Mouse (Mus musculus) lung, adult 18-20 months (tissue): ENCODE measurements around the gene H2-Ob.

Experiments
- DNase-seq, 2 experiments: peaks; one replicate each; pipeline ENCODE4 v3.0.0; 2022; ENCODE audit warnings: mixed read lengths in 2 of 2

The H2-Ob gene

DNA sequence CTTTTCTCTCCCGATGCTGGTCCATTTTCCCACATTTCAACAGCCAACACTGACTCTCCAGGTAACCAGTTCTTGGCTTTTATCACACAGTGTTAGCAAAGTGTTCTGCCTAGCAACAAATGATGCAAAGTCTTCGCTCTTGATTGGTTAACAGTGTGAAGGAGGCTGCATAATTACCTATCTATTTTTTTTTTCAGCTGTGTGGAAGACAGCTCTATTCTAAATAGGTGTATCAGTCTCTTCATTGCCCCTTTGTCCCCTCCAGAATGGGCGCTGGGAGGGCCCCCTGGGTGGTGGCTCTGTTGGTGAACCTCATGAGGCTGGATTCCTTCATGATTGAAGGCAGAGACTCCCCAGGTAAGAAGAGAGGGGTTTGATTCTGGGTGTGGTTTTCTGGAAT is at the start of gene H2-Ob:
H2-Ob (plus strand) TSS at position 198 of the 400 bp plus-strand sequence.
- peak in 1 of 2 experiments; percentile 71 for DNase-seq

DNA sequence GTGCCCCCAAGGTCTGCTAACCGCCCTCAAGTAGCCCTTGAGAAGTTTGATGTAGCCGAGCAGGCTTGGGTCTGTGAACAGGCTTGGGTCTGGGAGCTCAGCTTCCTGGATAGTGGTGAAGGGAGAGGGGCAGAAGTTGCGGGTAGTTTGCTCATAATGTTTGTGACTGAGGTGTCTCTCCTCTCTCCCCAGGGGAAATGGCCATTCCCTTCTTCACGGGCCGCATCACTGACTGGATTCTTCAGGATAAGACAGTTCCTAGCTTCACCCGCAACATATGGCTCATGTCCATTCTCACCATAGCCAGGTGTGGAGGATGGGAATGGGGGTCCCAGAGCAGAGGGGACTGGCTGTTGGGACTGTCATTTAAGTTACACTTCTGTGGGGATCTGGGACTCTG is 49.7 kb upstream of the H2-Ob start:
- DNase-seq: no peak

DNA sequence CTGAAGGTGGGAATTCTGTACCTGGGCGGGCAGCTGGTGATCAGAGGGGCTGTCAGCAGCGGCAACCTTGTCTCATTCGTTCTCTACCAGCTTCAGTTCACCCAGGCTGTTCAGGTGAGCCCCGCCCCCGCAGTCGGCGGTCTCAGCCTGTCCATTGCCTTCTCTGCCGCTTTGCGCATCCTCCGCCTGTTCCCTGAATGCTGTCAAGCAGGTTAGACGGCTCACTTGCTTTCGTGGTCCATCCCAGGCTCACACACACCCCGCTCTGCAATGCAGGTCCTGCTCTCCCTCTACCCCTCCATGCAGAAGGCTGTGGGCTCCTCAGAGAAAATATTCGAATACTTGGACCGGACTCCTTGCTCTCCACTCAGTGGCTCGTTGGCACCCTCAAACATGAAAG is 45.9 kb upstream of the H2-Ob start:
- DNase-seq: no peak

DNA sequence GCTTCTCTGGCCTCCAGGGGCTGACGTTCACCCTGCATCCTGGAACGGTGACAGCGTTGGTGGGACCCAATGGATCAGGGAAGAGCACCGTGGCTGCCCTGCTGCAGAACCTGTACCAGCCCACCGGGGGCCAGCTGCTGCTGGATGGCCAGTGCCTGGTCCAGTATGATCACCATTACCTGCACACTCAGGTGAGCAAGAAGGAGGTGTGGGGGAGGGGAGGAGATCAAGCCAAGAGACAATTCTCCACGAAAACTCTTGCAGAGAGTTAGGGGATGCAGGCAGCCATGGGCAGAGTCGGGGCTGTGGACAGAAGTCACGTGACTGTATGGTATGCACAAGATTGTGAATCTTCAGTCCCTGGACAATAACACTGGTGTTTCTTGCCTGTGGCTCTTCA is 45.2 kb upstream of the H2-Ob start:
- no peak for DNase-seq

DNA sequence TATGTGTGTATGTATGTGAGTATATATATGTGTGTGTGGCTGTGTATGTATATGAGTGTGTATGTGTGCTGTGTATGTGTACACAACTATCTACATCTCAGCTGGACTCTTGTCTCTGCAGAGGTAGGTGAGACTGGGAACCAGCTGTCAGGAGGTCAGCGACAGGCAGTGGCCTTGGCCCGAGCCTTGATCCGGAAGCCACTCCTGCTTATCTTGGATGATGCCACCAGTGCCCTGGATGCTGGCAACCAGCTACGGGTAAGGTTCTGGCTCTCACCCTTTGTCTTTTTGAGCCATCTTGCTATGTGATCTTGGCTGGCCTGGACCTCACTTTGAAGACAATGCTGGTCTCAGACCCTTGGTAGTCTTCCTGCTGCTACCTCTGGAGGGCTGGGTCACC is 44.0 kb upstream of the H2-Ob start:
- DNase-seq: no peak

DNA sequence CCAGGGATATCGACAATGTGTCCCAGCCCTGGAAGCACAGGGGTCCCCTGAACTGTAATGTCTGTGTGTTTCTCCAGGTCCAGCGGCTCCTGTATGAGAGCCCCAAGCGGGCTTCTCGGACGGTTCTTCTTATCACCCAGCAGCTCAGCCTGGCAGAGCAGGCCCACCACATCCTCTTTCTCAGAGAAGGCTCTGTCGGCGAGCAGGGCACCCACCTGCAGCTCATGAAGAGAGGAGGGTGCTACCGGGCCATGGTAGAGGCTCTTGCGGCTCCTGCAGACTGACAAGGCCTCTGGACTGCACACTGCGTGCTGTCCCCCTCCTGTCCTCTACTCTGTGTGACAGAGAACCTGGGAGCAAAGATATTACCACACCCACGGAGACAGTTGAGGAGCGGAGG is 42.2 kb upstream of the H2-Ob start:
- DNase-seq: no peak

DNA sequence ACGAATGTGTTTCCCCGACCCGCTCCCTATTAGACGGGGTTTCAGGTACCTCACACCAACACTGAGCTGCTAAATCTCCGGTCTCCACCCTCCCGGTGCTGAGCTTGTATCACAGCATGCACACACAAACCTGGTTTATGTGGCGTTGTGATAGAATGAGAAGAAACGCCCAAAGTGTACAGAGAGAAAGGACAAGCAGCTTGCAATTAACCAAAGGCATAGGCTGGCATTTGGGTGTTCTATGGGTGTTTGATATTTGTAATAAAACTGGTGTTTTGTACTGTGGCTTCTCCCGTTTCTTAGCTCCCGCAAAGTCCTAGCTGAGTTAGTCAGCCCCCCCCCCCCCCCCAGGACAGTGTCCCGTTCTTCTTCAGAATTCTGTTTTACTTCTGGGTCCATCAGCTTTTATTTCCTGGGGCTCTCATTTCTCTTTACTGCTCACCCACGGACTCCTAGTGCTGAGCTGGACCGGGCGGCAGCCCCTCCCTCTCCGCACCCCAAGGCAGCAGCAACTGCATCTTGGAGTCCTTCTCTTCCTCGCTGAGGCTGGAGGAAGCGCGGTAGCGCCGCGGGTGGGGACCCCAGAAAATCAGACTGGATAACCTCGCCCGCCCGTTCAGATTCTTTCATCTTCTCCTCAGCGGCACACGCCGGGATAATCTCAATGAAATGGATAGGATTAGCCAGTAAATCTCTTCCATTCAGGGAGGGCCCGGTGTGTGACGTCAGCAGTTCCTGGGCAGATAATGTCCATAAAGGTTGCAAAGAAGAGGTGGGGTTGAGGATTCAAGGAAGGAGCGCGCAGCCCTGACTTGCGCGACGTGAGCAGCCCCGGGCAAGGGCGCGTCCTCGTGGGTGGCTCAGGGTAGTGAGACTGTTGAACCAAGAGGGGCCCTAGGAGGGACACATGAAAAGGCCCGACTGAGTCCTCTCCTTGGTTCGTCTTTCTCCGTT is 41.5 kb upstream of the H2-Ob start, which contains the start of gene Psmb8:
Psmb8 (plus strand) TSS at position 781 of the 954 bp plus-strand sequence.
- DNase-seq: peak; percentile 97

DNA sequence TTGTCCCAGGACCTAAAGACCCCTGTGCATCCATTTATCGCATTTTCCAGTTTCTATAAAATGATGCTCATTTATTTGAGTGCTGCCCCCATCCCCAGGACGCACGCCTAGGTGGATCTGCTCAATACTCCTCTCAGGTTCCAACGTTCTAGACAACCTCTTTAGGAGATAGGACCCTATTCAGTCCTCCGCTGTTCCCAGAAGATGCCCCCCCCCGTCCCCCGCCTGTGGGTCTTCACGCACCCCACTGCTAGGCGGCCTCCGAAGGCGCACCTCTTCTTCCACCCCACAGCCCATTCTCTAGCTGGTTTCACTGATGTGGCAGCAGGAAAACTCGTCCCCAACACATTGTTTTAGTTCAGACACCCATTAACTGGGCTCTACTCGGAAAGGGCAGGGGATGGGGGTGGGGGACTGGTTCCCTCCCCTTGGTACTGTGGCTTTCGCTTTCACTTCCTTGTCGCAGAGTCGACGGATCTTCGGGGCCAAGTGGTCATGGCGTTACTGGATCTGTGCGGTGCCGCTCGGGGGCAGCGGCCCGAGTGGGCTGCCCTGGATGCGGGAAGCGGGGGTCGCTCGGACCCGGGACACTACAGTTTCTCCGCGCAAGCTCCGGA is 40.7 kb upstream of the H2-Ob start:
- peak; percentile 80 to 83 for DNase-seq

DNA sequence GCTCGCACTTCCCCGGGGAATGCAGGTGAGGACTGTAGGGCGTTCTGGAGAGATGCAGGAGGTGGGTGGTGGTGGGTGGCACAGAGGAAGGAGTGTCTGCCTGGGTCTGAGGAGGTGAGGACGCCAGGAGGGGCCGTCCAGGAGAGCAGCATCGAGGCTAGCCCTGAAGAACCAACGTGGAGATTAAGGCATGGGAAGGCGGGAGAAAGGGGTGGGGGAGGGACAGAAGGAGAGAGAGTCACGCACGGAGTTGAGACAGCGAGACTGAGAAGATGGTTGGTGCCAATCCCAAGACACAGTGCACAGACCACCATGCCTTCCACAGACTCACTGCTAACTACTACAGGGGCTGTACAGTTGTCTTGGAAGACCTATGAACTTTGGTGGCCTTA is 40.2 kb upstream of the H2-Ob start:
- no peak for DNase-seq

DNA sequence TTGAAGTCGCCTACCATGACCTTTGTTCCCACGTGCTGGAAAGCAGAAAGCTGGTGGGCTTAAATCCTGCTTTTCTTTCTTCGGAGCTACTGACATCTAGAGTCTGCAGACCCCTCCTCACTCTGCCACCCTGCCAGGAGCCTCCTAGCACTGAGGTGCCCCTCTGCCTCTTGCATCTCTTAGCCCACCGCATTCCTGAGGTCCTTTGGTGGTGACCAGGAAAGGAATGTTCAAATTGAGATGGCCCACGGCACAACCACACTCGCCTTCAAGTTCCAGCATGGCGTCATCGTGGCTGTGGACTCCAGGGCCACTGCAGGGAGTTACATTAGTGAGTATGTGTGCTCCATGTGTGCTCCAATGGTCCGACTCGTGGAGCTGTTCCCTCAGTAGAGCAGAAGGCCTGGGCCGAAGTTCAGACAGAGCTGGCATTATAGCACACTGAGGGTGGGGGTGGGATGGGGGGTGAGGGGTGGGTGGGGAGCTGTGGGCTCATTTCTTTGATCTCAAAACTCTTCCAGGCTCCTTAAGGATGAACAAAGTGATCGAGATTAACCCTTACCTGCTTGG is 39.6 kb upstream of the H2-Ob start:
- no peak for DNase-seq

DNA sequence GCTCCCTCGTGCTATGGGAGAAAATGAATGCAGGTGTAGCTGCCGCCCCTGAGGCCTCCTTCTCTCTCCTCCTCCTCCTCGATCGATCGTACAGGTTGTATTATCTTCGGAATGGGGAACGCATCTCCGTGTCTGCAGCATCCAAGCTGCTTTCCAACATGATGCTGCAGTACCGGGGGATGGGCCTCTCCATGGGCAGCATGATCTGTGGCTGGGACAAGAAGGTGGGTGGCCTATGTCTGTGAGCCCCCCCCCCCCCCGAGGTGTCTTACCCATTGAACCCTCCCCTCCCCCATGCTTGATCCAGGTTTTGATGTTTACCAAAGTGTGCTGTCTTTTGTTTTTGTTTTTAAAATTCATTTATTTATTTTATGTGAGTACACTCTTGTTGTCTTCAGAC is 38.7 kb upstream of the H2-Ob start:
- no peak for DNase-seq

DNA sequence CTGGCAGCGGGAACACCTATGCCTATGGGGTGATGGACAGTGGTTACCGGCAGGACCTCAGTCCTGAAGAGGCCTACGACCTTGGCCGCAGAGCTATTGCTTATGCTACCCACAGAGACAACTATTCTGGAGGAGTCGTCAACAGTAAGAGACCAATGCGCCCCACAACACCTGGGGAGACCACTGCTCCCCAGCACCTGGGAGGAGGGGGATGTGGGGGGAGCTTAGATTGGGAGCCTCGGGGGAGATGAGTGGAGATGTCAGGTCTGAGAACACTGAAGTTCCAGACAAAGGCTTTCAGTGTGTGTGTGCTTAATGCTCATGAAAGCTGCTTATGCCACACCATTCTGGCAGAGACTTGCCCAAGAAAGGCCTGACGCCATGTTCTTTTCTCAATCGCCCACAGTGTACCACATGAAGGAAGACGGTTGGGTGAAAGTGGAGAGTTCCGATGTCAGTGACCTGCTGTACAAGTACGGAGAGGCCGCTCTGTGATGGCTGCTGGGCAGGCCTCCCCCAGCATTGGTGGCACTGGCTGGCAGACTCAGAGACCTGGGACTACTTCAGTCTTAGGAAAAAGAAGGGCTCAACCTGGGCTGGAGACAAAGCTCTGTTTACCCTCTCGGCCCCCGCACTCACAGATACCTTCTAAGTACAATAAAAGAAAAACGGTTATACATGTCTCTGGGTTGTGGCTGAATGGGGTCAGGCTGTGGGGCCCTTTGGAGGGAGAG is 37.8 kb upstream of the H2-Ob start:
- no peak for DNase-seq

DNA sequence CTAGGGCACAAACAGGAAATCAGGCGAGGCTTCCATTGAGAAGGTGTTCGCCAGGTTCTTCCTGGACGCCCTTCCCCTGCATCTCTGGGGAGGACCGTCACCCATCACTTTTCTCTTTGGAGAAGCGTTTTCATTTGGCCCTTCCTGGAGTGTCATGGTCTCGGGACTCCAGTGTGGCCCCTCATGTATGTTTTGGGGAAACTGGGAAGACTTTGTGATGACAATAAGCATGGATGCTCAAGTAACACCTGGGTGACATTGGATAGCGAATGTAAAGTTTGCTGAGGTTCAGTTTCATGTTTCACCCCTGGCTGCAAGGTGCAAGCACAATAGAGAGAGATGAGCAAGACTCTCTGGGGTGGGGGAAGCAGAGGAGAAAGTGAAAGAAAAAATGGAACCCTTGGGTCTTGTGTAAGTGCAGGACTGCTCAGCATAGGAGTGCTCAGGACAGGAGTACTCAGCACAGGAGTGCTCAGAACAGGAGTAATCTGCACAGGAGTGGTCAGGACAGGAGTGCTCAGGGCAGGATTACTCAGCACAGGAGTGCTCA is 37.1 kb upstream of the H2-Ob start:
- no peak for DNase-seq

DNA sequence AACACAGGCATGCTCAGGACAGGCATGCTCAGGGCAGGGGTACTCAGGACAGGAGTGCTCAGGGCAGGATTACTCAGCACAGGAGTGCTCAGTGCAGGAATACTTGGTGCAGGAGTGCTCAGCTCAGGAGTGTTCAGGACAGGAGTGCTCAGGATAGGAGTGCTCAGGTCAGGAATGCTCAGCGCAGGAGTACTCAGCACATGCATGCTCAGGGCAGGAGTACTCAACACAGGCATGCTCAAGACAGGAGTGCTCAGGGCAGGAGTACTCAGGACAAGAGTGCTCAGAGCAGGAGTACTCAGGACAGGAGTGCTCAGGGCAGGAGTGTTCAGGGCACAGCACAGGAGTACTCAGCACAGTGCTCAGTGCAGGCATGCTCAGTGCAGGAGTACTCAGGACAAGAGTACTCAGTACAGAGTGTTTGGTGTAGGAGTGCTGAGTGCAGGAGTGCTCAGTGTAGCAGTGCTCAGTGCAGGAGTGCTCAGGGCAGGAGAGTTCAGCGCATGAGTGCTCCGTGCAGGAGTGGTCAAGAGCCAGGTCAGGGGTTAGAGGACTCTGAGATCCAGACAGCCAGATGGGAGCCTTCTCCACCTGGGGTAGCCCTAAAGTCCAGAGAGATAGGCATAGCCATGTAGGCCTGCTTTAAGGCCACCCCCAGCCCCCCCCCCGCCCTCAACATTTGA is 35.8 kb upstream of the H2-Ob start:
- no peak for DNase-seq

DNA sequence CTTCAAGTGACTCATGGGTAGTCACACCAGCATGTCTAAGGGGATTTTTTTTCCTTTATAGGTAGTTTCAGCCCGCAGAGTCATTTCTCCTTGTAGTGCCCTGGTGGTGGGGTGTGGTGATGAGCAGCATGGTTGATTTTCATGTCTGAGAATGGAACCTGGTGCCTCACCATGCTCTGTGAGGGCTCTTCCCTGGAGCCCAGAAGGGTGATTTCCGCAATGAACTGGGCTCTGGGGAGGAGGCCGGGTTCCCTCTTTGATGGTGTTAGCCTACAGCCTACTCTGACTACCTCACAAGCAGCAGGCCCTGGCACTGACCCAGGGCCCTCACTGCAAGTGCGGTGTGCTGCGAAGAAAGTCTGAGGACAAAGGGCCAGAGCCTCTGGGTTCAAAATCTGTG is 35.3 kb upstream of the H2-Ob start, which contains the start of gene Tap2:
Tap2 (plus strand) TSS at position 84 of the 400 bp plus-strand sequence.
- no peak for DNase-seq

DNA sequence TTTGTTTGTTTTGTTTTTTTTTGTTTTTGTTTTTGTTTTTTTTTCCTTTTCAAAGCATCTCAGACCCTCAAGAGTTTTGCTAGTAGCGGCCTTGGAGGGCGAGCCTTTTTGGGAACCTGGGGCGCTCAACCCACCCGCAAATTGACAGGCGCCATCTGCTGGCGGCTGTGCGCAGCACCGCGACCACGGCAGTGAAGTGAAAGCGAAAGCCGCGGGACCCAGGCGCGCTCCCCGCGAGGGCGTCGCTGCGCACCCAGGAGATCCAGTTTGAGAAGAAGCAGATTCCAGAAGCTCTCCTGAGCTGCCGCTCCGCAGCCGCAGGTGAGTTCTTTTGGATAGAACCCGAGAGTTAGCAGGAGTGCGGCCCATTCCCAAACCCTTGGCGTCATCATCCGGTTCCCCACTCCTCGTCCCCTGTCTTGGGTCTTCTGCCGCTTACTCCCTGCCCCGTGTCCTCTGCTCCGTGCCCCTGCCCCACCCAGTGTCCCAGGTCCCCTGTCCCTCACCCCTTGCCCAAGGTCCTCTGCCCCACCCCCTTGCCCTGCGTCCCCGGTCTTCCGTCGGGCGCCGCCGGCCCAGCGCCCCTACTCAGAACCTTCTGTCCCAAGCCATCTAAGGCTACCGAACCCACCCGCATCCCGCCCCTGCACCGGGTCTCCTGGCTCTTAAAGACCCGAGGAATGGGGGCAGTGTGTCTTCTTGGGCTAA is 34.2 kb upstream of the H2-Ob start:
- peak; percentile 90 to 92 for DNase-seq

DNA sequence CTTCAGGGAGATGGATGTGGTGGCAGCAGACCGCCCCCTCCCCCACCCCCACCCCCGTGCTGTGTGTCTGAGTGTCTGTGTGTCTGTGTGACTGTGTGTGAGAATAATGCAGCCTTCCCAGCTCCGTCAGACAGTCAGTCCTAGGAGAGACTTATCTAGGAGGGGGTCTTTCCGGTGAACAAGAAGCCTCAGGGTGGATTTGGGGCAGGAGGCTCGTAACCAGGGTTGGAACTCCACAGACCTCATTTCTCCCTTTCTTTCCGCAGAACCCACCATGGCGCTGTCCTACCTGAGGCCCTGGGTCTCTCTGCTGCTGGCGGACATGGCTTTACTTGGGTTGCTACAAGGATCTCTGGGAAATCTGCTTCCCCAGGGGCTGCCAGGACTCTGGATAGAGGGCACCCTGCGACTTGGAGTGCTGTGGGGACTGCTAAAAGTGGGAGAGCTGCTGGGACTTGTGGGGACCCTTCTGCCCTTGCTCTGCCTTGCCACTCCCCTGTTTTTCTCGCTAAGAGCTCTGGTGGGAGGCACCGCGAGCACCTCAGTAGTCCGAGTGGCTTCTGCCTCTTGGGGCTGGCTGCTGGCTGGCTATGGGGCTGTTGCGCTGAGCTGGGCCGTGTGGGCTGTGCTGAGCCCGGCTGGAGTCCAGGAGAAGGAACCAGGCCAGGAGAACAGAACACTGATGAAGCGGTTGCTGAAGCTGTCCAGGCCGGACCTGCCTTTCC is 33.5 kb upstream of the H2-Ob start:
- DNase-seq: peak in 1 of 2 experiments; percentile 55

DNA sequence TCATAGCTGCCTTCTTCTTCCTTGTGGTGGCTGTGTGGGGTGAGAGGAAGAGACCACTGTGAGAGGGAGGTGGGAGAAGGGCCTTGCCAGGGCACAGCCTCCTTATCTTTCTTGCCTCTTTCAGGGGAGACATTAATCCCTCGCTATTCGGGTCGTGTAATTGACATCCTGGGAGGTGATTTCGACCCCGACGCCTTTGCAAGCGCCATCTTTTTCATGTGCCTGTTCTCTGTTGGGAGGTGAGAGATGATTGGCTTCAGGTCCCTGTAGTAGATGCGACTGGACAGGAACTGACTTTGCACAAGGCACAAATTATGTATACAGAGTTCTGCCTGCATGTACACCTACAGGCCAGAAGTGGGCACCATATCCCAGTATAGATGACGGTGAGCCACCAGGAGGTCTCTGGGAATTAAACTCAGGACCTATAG is 32.9 kb upstream of the H2-Ob start:
- no peak for DNase-seq

DNA sequence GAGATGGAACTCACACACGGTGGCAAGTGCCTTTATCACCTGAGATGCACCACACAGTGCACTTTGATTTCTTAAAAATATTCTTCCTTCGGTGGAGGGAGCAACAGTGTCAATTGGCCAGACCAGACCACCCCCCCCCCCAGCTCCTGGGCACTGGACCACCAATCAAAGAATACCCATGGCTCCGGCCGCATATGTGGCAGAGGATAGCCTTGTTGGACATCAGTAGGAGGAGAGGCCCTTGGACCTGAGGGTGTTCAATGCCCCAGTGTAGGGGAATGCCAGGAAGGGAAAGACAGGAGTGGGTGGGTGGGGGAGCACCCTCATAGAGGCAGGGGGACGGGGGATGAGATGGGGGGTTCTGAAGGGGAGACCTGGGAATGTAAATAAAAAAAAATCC is 32.0 kb upstream of the H2-Ob start:
- no peak for DNase-seq

DNA sequence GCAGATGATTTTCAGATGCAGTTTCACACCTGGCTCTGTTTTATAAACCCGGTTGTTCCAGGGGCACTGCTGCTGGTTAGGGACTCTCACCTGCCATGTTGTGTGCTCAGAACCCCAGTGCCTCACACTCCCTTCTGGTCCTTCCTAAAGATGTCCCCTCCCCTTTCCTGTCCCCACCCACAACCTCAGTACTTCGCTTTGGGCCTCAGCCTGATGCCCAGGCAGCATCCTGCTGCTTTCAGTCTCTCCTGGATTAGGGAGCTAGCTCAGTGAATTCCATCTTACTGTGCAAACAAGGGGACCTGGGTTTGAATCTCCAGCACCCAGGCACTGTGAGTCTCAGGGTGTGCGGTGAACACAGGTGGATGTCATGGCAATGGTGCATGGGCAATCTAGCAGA is 31.2 kb upstream of the H2-Ob start:
- DNase-seq: no peak

DNA sequence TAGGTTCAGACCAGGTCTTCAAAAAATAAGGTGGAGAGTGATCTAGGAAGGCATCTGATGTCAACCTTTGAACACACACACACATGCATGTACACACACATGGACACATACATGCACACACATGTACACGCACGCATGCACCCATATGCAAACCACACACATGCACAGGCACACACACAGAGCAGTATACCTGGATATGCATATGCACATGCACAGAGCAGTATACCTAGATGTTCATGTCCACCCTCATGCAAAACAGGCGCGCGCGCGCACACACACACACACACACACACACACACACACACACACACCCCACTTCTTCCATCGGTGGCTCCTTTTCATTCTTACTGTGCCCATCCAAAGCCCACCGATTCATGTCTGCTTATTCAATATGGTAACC is 30.8 kb upstream of the H2-Ob start:
- DNase-seq: no peak
